Mouse (Mus musculus): ENCODE results near the gene Psen2.

Gene Psen2

GRCm38 (mm10) chr1:180197956-180198355, 65.3 kb downstream of the Psen2 start:
- DNase-seq (ENCODE audit: low read depth, low spot score): no peak

GRCm38 (mm10) chr1:180196508-180196907, 66.7 kb downstream of the Psen2 start:
- DNase-seq (ENCODE audit: low read depth, low spot score): no peak

- DNase-seq (ENCODE audit: low read depth, low spot score): peak; percentile 100
Measured at GRCm38 (mm10) chr1:180195703-180196381, 67.4 kb downstream of the Psen2 start.

GRCm38 (mm10) chr1:180194781-180195471, 68.3 kb downstream of the Psen2 start:
- DNase-seq (ENCODE audit: low read depth, low spot score): peak; percentile 73

GRCm38 (mm10) chr1:180194048-180194447, 69.2 kb downstream of the Psen2 start:
- no peak for DNase-seq (ENCODE audit: low read depth, low spot score)

- peak; percentile 71 for DNase-seq (ENCODE audit: low read depth, low spot score)
Measured at GRCm38 (mm10) chr1:180193391-180193935, 69.8 kb downstream of the Psen2 start.

- DNase-seq (ENCODE audit: low read depth, low spot score): no peak
Measured at GRCm38 (mm10) chr1:180192866-180193265, 70.4 kb downstream of the Psen2 start.

- no peak for DNase-seq (ENCODE audit: low read depth, low spot score)
Measured at GRCm38 (mm10) chr1:180191651-180192220, 71.5 kb downstream of the Psen2 start.

- no peak for DNase-seq (ENCODE audit: low read depth, low spot score)
Measured at GRCm38 (mm10) chr1:180191112-180191511, 72.1 kb downstream of the Psen2 start.

- DNase-seq (ENCODE audit: low read depth, low spot score): no peak
Measured at GRCm38 (mm10) chr1:180188951-180189350, 74.3 kb downstream of the Psen2 start.

- no peak for DNase-seq (ENCODE audit: low read depth, low spot score)
Measured at GRCm38 (mm10) chr1:180186371-180186770, 76.9 kb downstream of the Psen2 start.

GRCm38 (mm10) chr1:180185877-180186276, 77.4 kb downstream of the Psen2 start:
- peak; percentile 53 for DNase-seq (ENCODE audit: low read depth, low spot score)

GRCm38 (mm10) chr1:180184768-180185167, 78.5 kb downstream of the Psen2 start:
- DNase-seq (ENCODE audit: low read depth, low spot score): no peak

- DNase-seq (ENCODE audit: low read depth, low spot score): no peak
Measured at GRCm38 (mm10) chr1:180183525-180184159, 79.6 kb downstream of the Psen2 start.

GRCm38 (mm10) chr1:180182731-180183130, 80.5 kb downstream of the Psen2 start:
- DNase-seq (ENCODE audit: low read depth, low spot score): no peak

GRCm38 (mm10) chr1:180181966-180182319, 81.3 kb downstream of the Psen2 start:
- DNase-seq (ENCODE audit: low read depth, low spot score): no peak

- no peak for DNase-seq (ENCODE audit: low read depth, low spot score)
Measured at GRCm38 (mm10) chr1:180181304-180181965, 81.8 kb downstream of the Psen2 start.

- DNase-seq (ENCODE audit: low read depth, low spot score): no peak
Measured at GRCm38 (mm10) chr1:180179840-180180239, 83.4 kb downstream of the Psen2 start.

- no peak for DNase-seq (ENCODE audit: low read depth, low spot score)
Measured at GRCm38 (mm10) chr1:180179100-180179499, 84.1 kb downstream of the Psen2 start.

- no peak for DNase-seq (ENCODE audit: low read depth, low spot score)
Measured at GRCm38 (mm10) chr1:180178340-180178739, 84.9 kb downstream of the Psen2 start.
